Mouse (Mus musculus) kidney, adult 11 months (tissue): ENCODE measurements at regions not wholly inside any gene's neighbourhood (a gene's known extent, or its start where the extent isn't known, plus 50 kb on each side); places are given as distances from the start of the nearest gene placed in this dataset.

Experiments
- DNase-seq: peaks from one replicate; pipeline ENCODE4 v3.0.0; 2022

DNA sequence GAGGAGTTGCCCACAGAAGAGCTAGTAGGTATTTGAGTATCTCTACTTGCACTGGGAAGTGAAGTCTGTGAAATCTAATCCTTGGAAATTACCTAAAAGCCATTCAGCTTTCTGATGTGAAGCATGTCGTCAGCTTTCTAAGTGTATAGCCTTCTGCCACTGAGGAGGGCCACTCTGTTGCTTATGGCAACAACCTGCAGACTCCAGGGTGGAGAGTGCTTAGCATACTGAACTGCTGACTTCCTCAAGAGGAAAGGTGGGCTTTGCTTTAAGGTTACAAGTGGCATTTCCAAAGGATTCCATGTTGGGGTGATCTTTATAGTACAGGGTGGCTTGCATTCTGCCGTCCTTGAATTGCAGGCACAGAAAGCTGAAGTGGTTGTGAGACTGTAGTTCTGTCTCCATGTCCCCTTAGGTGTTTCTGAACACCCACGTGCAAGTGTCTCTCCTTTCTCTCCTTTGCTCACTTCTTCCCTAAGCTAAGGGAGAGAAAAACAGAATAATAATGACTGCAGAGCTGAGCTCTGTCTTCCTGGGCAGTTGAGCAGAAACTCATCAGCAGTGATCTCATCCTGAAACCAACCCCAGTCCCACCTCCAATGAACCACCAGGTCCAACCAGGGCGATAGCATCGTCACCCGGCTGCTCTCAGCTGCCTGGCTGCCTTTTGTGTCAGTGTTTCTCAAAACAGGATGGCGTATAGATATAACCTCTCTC lies 292.3 kb upstream of the Nrp1 start:
- no peak for DNase-seq

DNA sequence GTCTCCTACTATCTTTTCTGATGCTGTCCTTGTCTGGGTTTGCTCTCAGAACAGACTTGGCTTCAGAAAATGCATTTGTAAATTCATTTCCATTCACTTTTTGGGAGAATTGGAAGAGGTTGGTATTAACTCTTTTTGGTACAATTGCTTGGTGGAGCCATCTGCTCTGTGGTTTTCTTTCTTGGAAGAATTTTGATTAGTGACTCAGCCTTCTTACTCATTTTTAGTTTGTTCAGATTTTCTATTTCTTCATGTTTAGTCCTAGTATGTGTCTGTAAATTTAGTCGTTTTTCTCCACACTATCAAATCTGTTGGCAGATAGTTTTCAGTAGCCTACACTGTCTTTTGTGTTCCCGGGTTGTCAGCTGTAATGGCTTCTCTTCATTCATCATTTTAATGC lies 288.7 kb upstream of the Nrp1 start:
- DNase-seq = no peak

DNA sequence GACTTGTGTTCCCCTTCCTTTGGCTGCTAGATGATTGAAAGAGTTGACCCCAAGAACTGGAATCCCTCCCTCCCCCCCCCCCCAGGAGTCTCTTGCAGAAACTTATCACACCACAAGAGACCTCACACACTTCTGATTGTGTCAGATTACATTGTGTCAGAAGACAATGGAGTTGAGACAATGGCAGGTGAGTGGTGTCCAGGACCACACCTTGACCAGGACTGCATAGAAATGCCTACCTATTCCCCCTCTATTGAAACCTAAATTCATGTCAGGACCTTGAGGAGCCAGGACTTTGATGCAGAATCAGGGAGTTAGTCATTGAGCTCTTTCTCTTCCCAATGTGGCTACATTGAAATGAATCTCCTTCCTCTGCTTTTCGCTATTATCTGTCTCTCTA lies 282.8 kb upstream of the Nrp1 start:
- no peak for DNase-seq

DNA sequence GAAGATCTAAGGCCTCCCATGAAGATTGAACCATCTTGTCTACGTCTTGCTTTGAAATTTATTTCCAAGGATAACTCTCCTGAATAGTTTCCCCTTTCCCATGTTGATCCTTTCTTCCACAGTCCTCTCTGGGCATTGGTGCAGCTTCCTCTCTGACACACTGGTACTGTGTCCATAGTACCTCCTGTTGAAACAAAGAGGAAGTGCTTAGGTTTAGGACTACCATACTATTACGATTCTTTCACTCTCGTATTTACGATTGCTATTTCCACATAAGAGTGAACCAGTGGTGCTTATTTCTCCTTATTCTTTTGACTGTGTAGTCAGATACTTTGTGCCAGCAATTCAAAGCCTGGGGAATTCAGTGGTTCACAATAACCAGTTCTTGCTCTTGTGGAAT lies 282.2 kb upstream of the Nrp1 start:
- no peak for DNase-seq

DNA sequence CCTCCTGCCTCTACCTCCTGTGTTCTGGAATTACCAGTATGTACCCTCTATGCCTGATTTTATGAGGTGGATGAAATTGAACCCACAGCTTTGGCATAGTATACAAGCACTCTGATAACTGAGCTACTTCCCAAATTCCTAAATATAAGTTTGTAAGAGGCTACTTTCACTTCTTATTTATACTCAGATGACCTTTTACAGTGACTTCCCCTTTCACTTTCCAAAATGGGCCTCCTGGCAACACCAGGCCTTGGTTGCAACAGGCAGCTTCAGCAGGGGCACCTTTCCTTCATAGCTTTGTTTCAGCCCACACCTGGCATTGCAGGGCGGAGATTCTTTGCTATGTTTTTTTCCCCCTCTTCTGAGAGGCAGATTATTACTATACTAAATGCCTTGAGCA lies 279.7 kb upstream of the Nrp1 start:
- DNase-seq = no peak

DNA sequence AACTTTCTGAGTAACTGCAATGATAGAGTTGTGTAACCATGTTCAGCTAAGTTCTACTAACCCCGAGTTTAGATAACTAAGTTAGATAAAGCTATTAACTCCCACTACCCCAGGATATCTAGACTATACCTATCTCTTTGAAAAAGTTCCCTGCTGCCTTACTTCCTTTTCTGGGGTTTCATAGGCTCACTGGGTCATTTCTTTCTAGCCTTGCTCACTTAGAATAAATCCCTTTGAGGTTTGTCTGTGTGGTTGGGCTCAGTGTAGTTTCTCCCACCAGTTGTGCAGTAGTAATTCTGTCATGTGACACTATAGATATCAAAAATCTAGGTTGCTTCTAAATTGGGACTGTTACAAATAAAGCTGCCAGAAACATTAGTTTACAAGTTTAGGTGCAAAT lies 272.6 kb upstream of the Nrp1 start:
- no peak for DNase-seq

DNA sequence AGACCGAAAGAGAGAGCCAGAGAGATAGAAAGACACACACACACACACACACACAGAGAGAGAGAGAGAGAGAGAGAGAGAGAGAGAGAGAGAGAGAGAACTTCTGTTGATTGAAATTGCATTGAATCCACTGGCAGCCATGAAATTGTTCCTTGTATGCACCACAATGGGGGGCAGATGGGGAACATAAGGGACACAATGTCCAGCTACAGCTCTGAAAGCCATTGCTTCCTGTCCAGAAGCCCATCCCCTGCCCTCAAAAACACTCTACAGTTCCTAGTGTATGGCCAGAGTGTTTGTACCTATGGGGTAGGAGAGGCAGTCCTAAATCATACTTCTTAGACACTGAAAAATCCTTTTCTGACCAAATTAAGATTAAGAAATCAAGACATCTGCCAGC lies 270.9 kb upstream of the Nrp1 start:
- no peak for DNase-seq

DNA sequence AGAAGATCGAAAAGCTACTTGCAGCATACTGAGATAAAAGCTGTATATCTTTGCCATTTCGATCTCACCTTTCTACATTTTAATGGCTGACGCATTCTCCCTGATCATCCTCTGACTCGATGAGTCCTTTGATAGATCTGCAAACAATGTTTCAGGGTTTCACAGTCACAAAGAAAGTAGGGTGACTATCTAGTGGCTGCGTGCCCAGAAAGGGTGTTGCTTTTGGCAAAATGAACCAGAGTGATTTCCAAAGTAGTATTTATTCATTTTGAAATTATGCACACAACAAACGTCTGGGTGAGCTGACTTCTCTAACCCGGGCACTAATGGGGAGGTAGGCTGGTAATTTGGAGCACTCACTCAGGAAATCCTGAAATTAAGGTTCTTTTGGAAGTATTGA lies 265.6 kb upstream of the Nrp1 start:
- no peak for DNase-seq

DNA sequence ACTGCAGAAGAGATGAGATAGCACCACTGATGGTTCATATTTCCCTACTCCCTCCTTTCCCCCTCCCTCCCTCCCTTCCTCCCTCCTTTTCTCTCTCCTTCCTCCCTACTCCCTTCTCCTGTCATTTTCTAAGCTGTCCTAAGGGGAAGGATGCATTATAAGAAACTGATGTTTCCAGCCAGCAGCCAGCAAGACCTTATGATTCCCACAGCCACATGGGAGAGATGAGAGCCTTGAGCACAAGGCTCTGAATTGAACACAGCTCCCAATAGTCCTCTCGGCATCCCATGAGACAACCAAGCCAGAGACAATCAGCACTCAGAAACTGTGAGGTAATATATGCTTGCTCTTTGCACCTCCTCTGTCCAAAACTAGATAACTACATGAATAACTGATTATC lies 263.0 kb upstream of the Nrp1 start:
- DNase-seq = no peak

DNA sequence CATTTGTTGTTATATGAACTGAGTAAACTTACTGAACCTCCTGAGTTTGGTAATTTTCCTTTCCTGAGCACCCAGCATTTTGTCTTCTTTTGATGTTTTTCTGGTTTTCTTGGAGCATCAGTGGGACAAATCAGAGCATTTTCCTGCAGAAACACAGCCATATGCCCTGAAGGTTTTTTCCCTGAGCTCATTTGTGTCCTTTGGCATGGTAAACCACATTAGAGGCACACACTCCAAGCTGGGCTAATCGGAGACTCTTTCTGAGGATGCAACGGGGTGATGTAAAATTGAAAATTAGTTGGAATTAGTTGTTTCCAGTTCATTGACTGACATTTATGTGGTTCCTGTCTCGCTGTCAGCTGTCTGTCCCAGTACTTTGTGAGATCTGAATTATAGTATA lies 260.8 kb upstream of the Nrp1 start:
- DNase-seq = no peak

DNA sequence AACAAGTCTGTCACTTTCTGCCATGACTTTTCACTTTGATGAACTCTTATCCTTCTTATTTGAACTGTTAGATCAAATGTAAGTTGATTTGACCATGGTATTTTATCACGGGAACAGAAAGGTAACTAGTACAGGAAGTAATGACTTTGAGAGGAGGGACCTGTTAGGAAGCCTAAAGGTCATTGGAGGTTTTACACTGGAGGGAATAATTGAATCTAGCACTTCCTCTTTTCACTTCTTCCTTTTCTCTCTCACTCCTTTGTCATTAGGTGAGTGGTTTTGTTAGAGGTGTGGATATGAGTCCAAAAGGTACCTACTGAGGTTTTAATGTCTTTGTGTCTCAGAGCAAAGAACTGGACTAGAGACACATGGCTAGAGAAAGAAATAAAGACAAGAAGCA lies 255.0 kb upstream of the Nrp1 start:
- no peak for DNase-seq

DNA sequence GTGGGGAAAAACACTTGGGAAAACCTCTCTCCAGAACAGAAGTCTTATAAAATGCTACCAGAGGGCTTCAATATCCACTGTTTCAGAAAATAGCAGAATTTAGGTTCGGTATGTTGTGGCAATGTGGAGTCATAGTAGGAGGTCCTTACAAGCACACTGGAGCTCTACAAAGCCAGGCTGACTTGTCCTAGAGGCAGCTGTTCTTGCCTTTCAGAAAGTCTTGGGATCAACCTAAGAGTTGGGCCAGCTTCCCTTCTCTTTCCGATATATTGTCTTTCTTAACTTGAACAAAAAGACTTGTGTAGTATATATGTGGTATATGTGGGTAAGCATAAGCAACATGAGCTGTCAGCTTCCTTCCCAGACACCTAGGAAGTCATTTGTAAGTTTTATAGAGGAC lies 251.8 kb upstream of the Nrp1 start:
- DNase-seq = no peak

DNA sequence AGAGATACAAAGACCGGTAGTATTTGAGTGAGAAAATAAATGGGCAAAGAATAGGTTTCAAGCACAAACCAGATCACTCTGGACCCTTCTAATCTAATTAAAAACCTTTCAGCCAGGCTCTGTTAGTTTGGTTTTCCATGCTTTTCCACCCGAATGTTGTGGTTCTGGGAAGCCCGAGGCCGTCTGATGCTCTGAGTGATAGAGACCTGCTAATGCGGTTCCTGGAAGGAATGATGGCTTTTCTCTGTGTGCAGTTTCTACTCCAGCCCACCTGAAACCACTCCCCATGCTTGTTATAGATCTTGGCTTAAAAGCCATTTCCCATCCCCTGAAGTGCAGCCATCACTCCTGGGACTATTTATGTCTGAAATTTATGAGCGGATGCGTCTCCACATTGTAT lies 251.4 kb upstream of the Nrp1 start:
- DNase-seq = no peak

DNA sequence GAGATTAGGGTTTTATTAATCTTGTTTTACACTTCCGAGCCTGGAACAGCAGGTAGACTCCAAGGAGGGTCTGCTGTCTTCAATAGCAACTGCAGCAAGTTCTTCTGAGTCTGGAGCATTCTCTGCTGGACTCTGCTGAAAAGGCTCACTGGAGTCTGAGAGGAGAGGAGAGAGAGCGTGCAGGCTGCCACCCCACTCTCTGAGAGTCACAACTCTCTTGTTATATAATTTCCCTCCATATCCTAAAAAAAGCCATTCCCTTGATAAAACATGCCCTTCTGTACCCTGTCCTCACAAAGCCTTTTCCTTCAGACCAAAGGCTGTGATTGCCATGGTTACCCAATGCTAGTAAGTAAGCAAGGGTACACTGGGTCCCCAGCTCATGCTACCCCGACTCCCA lies 249.4 kb upstream of the Nrp1 start:
- DNase-seq = no peak

DNA sequence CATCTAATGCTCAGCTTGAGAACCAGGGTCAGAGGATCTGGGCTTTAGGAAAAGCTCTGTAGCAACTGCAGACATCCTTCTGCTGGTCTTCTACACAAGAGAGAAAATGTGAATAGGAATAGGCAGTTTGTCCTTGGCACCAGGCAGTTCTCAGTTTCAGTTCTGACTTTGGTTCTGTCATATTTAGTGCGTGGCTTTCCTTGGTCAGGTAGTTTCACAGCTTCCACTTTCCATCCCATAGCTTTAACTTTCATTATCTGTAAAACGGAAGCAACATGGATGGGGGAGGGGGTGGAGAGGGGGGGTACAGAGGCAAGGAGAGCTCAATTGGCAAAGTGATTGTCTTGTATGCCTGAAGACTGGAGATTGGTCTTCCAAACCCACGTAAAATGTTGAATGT lies 247.3 kb upstream of the Nrp1 start:
- no peak for DNase-seq

DNA sequence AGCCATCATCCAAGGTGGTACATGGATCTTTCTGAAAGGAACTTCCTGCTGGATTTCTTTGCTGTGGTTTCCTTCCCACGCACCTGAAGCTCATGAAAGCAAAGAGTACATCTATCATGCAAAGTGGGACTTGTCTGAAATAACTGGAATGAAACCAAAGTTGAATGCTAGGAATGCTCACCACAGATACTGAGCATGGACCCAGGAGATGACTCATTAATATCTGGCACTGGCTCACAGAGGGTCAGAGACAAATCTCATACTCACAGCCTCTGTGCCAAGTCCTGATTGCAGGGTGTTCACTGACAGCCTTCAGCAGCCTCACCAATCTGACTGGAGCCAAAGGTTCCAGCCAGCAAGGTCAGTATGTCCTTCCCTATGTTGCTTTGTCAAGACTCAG lies 245.3 kb upstream of the Nrp1 start:
- DNase-seq = peak; percentile 6

DNA sequence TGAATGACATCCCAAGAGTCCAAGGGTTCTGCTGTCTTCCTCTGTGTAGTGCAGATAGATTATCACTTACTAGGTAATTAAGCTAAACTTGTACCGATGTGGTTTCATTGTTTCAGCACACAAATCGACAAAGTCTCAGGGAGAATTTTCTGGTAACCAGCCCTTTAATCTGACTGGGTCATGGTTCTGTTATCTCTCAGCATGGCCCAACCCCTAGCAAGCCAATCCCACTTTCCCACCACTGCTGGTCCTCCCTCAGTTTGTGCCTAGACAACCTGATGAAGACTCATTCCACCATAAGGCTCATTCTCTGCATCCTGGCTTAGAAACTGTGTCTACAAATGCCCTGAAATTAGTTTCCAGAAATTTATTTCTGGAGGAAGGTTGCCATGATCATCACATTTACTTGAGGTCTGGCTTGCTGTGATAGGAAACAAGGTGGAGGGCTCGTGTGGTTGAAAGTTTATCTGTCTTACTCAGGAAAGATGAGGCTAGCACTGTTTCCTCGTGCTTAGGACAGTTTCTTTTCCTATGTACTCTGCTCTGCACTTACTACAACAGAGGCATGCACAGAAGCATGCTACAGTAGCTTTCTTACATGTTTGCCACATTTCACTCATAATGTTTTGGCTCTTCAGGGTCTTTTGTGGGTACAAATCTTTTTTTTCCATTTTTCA lies 217.0 kb upstream of the Nrp1 start:
- DNase-seq = no peak

DNA sequence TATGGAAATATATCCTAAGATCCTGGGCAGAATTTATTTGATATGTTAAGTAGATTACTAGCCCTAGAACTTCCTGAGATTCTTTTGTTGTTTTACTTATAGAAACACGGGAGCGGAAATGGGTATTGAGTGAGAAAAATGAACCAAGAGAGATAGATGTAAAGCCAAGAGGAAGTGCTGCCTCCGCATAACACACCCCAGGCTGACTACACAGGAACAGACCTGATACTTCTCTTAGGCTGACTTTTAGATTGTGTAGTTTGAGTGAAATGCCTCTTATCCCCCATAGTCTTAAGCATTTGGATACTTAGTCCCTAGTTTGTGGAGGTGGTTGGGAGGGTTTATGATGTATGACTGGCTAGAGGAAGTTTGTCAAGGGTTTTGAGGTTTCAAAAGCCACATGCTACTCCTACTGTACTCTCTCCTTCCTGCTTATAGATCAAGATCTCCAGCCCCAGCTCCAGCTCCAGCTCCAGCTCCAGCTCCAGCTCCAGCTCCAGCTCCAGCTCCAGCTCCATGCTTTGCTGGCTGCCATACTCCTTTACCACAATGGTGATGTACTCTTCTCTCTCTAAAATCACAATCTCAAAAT lies 210.0 kb upstream of the Nrp1 start:
- no peak for DNase-seq

DNA sequence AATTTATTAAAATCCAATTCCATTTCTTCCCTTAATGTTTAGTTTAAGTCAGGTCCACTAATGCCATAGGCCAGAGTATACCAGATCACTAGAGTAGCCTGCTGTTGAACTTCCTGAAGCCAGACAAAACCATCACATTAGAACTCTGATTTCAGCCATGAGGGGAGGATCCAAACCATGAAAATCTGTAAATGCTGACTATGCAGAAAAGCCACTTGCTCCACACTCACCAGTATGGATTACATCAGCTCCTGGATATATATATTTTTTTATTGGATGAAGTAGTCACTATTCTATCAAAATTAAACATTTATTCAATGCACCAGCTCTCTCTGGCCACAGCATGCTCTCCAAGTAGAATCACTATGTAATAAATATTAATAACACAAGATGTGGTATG lies 202.8 kb upstream of the Nrp1 start:
- DNase-seq = no peak

DNA sequence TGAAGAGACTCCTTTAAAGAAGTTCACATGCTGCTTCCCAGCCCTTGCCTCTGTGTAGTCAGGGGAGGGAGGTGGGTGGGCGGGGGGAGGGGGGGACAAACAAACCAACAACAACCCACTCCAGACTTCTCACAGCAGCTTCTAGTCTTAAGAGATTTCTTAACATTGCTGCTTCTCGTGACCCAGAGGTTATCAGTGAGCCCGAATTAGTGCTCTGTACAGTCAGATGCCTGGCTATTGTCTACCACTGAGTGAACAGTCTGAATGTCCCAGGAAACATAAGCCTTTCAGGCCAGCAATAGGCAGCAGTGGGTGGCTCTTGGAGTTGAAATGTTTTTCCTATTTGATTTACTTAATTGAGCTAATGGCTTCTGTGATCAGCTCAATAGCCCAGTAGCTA lies 202.2 kb upstream of the Nrp1 start:
- DNase-seq = no peak

DNA sequence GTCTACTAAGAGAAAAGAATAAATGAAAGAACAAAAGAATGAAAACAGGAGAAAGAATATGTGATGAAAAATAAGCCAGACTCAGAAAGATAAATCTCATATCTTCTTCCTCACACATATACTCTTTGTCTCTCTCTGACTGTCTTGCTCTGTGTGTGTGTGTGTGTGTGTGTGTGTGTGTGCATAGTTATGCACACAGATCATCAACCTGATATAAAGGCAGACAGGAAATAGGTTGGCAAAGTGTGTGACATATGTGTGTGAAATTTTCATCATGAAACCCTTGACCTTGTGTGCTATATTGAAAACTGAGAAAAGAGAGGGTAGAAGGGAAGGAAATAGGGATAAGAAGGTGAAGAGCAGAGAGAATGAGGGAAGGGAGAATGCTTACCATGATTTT lies 195.5 kb upstream of the Nrp1 start:
- no peak for DNase-seq

DNA sequence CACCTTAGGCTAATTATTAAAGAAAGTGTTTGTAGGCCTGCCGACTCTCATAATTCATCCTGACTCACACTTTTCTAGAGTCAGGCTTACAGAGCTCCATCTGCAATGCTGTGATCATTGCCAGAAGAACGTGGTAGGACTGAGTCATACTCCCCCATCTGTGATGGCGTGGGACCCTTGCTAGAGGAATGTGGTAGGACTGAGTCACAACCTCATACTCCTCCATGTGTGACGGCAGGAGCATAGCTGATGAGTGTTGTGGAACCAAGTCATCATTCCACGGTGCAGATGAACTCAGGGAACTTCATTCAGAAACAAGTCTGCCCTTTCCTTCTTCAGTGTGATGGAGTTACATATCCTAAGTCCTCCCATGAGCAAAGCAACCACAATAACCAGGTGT lies 193.4 kb upstream of the Nrp1 start:
- no peak for DNase-seq

DNA sequence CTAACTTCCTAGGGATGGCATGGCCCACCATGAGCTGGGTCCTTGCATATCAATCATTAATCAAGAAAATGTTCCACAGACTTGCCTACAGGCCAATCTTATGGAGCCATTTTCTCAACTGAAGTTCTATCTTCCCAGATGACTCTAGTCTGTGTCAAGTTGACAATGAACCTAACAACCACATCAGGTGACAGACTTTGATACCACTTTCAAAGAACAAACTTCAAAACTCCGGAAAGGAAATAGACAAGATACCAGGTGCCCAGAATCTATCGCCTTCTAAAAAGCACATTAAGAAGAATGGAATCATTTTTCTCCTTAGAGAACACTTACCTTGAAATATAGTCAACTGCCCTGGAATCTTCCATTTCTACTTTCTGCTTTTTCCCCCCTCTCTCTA lies 192.8 kb upstream of the Nrp1 start:
- DNase-seq = no peak

DNA sequence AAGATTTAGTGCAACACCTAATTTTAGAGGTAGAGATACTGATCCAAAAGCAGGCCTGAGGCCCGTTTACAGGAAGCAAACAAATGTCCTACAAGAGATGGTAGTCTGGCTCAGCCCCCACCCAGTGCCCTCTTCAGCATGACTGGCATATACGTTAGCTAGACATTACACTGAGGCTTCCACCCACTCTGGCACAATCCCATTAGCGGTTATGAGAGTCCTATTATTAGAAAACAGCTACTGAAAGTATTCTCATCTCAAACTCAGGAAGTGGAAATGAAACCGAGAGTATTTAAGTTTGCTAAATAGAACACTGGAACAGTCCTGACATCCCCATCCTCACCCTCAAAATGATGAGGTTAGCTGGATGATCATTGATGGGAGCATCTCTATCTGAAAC lies 192.3 kb upstream of the Nrp1 start:
- DNase-seq = no peak

DNA sequence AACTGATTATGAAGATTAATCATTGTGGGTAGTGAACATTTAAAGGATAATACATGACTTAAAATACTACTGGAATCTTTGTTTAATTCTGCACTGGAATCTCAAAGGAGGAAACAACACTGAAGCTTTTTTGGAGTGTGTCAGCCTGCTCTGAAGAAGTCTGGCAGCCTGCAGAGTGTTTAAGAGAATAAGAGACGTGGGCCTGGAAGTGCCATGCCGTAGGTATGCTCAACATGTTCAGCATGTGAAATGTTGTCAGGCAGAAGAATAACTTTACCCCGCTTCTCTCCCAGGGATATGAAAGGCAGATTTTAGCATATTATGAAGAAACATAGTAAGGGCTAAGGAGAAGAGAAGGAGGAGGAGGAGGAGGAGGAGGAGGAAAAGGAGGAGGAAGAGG lies 189.6 kb upstream of the Nrp1 start:
- no peak for DNase-seq
